Comparison of ENCODE assay signal across 8 mouse cellular contexts in genomic region chr7:143055499-143056186, GRCm38 (mm10). TPM values are rescaled to one million over a fixed set of nuclear protein-coding genes. Genes with fewer than 3 reads are reported as not detected.
DNase-seq lines count a peak whose midpoint lies in the region; ATAC-seq and TF ChIP-seq lines count a peak whose summit lies in the region.

No protein-coding gene starts in this region.

- no peak overlapping the region for H3K27ac ChIP-seq in ES-E14 (ENCODE audit: insufficient read depth, low read depth, low read length, poor library complexity, severe bottlenecking)
- H3K27ac ChIP-seq in heart, embryonic 12.5 days (ENCODE audit: poor library complexity, severe bottlenecking): peak overlapping the region; percentile 96
- H3K27ac ChIP-seq in liver, embryonic 13.5 days: peak overlapping the region; percentile 74

- peaks cover 3 to 18% of the 10 kb centered on the region in 2 experiments; a peak in 3 of 4 replicates for H3K4me1 ChIP-seq in ES-E14 (ENCODE audit: control insufficient read depth in 2 of 2, insufficient read depth in 2 of 2, low read length in 2 of 2, poor library complexity in 1 of 2)
- H3K4me1 ChIP-seq in heart, embryonic 12.5 days (replicated peaks): peaks cover 77% of the 10 kb centered on the region
- H3K4me1 ChIP-seq in liver, embryonic 13.5 days (replicated peaks): peaks cover 95% of the 10 kb centered on the region

- H3K27me3 ChIP-seq in heart, embryonic 12.5 days (replicated peaks): no peaks in the 10 kb centered on the region
- H3K27me3 ChIP-seq in liver, embryonic 13.5 days: no peaks in the 10 kb centered on the region

- H3K4me2 ChIP-seq in heart, embryonic 12.5 days: peak overlapping the region; percentile 95
- peak overlapping the region; percentile 95 for H3K4me2 ChIP-seq in liver, embryonic 13.5 days

- peaks cover 34% of the 10 kb centered on the region for H3K36me3 ChIP-seq in ES-E14 (ENCODE audit: control insufficient read depth, insufficient read depth, low read length, poor library complexity, severe bottlenecking)
- peaks cover 29% of the 10 kb centered on the region for H3K36me3 ChIP-seq in heart, embryonic 12.5 days
- H3K36me3 ChIP-seq in liver, embryonic 13.5 days: 0 out of 2 replicates have a peak, but pooled peaks cover 3% of the 10 kb centered on the region

- peak overlapping the region; percentile 8 to 86; a peak in 1 of 4 replicates for H3K4me3 ChIP-seq in ES-E14 (ENCODE audit: insufficient read depth in 1 of 2, low read depth in 1 of 2, low read length in 2 of 2, poor library complexity in 1 of 2, severe bottlenecking in 1 of 2)
- peak overlapping the region; percentile 83 for H3K4me3 ChIP-seq in heart, embryonic 12.5 days
- peak overlapping the region; percentile 79 for H3K4me3 ChIP-seq in liver, embryonic 13.5 days (replicated peaks)

- 0 out of 2 replicates have a peak overlapping the region, but pooled peaks have one; percentile 5 for H3K9ac ChIP-seq in ES-E14 (ENCODE audit: insufficient read depth, low read depth, low read length, poor library complexity, severe bottlenecking)
- peak overlapping the region; percentile 97 for H3K9ac ChIP-seq in heart, embryonic 12.5 days
- peak overlapping the region; percentile 83 for H3K9ac ChIP-seq in liver, embryonic 13.5 days

- no peak for ATAC-seq in heart, embryonic 12.5 days (ENCODE audit: insufficient number of reproducible peaks, low FRiP score)
- no peak for ATAC-seq in liver, embryonic 13.5 days (ENCODE audit: low read depth)
- ATAC-seq in frontal cortex, adult (ENCODE audit: low TSS enrichment): no peak

- 52% methylated on average over 11 of the region's 11 CpGs for WGBS in heart, embryonic 12.5 days
- 33% methylated on average over 11 of the region's 11 CpGs for WGBS in liver, embryonic 13.5 days (ENCODE audit: insufficient replicate concordance)

- intact Hi-C loops in heart, postnatal 10 days (cut with DNase I): no loop called here

- DNase-seq in heart, adult 11 months: peak; percentile 95
- no peak for DNase-seq in heart, postnatal 10 days
- DNase-seq in ES-E14 (ENCODE audit: low read depth, low spot score): no peak
- DNase-seq in liver, embryonic 13.5 days: no peak
- no peak for DNase-seq in embryo, embryonic 11 days
- DNase-seq in cerebellum, adult 11 months: no peak

- in situ Hi-C loops in ES-E14 (cut with MboI; ENCODE audit: low sequenced_read_pairs in 2 of 2, unreplicated experiment in 2 of 2): no loop called here

- no peaks in the 10 kb centered on the region for H3K9me3 ChIP-seq in ES-E14 (ENCODE audit: control insufficient read depth, insufficient read depth, low read depth, low read length)
- H3K9me3 ChIP-seq in heart, embryonic 12.5 days (replicated peaks): no peaks in the 10 kb centered on the region
- no peaks in the 10 kb centered on the region for H3K9me3 ChIP-seq in liver, embryonic 13.5 days (replicated peaks)

TF ChIP-seq in ES-E14, 5 proteins besides CTCF, POLR2A, EP300 and RAD21:
- TF ChIP-seq CHD2 (IDR thresholded peaks at IDR 0.05; ENCODE audit: low read depth, low read length) (no peak), HCFC1 (IDR thresholded peaks at IDR 0.05; ENCODE audit: borderline replicate concordance, insufficient read depth, low read length) (no peak), ZNF384 (IDR thresholded peaks at IDR 0.05; ENCODE audit: low read depth, low read length) (no peak), MAFK (IDR thresholded peaks at IDR 0.05; ENCODE audit: insufficient read depth, low read depth, low read length) (no peak), ZC3H11A (IDR thresholded peaks at IDR 0.05; ENCODE audit: borderline replicate concordance, low read depth, low read length) (no peak)

RNA-seq across cellular contexts. Expression of gene Cd81, which starts 3.1 kb away (rescaled TPM):
- 100 to 1,000 TPM; 630 to 639 TPM for total RNA-seq in heart, postnatal 10 days (2021)
- 403 and 951 TPM in 2 replicates for total RNA-seq in ES-E14 (2012; rRNA removed)
- polyA plus RNA-seq in heart, embryonic 12.5 days (2016; fragmentation: Nextera tagmentation; extraction: Ambion mirVana): 701 and 712 TPM in 2 replicates
- 130 and 131 TPM in 2 replicates for polyA plus RNA-seq in liver, embryonic 13.5 days (2015; fragmentation: Nextera tagmentation; extraction: Ambion mirVana)

RNA-seq across cellular contexts. Expression of gene Tssc4, which starts 13.4 kb away (rescaled TPM):
- total RNA-seq in heart, postnatal 10 days (2021): 10 to 100 TPM; 24.9 to 26.3 TPM
- total RNA-seq in ES-E14 (2012; rRNA removed): 51.0 and 64.3 TPM in 2 replicates
- polyA plus RNA-seq in heart, embryonic 12.5 days (2016; fragmentation: Nextera tagmentation; extraction: Ambion mirVana): 57.1 and 61.7 TPM in 2 replicates
- polyA plus RNA-seq in liver, embryonic 13.5 days (2015; fragmentation: Nextera tagmentation; extraction: Ambion mirVana): 44.2 and 45.3 TPM in 2 replicates

RNA-seq across cellular contexts. Expression of gene Trpm5, which starts 38.8 kb away (rescaled TPM):
- total RNA-seq in heart, postnatal 10 days (2021): under 1 TPM; 0.43 to 0.62 TPM
- total RNA-seq in ES-E14 (2012; rRNA removed): 1.0 TPM in 2 replicates
- 3.8 and 4.3 TPM in 2 replicates for polyA plus RNA-seq in heart, embryonic 12.5 days (2016; fragmentation: Nextera tagmentation; extraction: Ambion mirVana)
- 0.73 and 0.75 TPM in 2 replicates for polyA plus RNA-seq in liver, embryonic 13.5 days (2015; fragmentation: Nextera tagmentation; extraction: Ambion mirVana)

RNA-seq across cellular contexts. Expression of gene Kcnq1, which starts 50.5 kb away (rescaled TPM):
- total RNA-seq in heart, postnatal 10 days (2021): 10 to 100 TPM; 40.9 to 42.0 TPM
- total RNA-seq in ES-E14 (2012; rRNA removed): 0.22 and 0.42 TPM in 2 replicates
- 12.9 and 15.8 TPM in 2 replicates for polyA plus RNA-seq in heart, embryonic 12.5 days (2016; fragmentation: Nextera tagmentation; extraction: Ambion mirVana)
- polyA plus RNA-seq in liver, embryonic 13.5 days (2015; fragmentation: Nextera tagmentation; extraction: Ambion mirVana): 0.27 and 0.57 TPM in 2 replicates

RNA-seq across cellular contexts. Expression of gene Tspan32, which starts 50.8 kb away (rescaled TPM):
- total RNA-seq in heart, postnatal 10 days (2021): 1 to 10 TPM in 1 of 2 experiments, under 1 TPM in 1; 0.81 to 1.2 TPM
- 2.4 and 4.3 TPM in 2 replicates for total RNA-seq in ES-E14 (2012; rRNA removed)
- polyA plus RNA-seq in heart, embryonic 12.5 days (2016; fragmentation: Nextera tagmentation; extraction: Ambion mirVana): 7.0 and 7.7 TPM in 2 replicates
- 89.4 and 99.6 TPM in 2 replicates for polyA plus RNA-seq in liver, embryonic 13.5 days (2015; fragmentation: Nextera tagmentation; extraction: Ambion mirVana)

Comparison
In these comparisons a context has a peak if more than half of its experiments do, and no peak if none do; other contexts are left out.
1. H3K9ac ChIP-seq: peak in every context shown above with its lines; median percentile 97 in heart, embryonic 12.5 days; 83 in liver, embryonic 13.5 days; 5 in ES-E14.